Mouse (Mus musculus) adrenal gland, postnatal 36 days (tissue): ENCODE measurements around the gene Gm20388. TPM values are rescaled to one million over a fixed set of nuclear protein-coding genes. Genes with fewer than 3 reads are reported as not detected.

Experiments
- DNase-seq, 2 experiments: peaks; one replicate each; pipeline ENCODE4 v3.0.0; 2021; ENCODE audit warnings: mixed read lengths in 1 of 2
- total RNA-seq, 2 experiments: library from RNA; stranded (reverse); gene quantifications; 2 replicates each; pipeline ENCODE4 v1.2.3; 2021

The Gm20388 gene
- total RNA-seq, 2 experiments from 2014 or later: 2.4 to 7.4 TPM

- DNase-seq: no peak
Observed at GRCm38 (mm10) chr8:120261338-120262120, 350.9 kb downstream of the Gm20388 start.

- DNase-seq: no peak
Observed at GRCm38 (mm10) chr8:120263879-120264278, 353.2 kb downstream of the Gm20388 start.

- no peak for DNase-seq
Observed at GRCm38 (mm10) chr8:120264388-120264943, 353.8 kb downstream of the Gm20388 start.

- peak; percentile 75 to 76 for DNase-seq
Observed at GRCm38 (mm10) chr8:120264944-120265453, 354.4 kb downstream of the Gm20388 start.

- peak; percentile 76 to 84 for DNase-seq
Observed at GRCm38 (mm10) chr8:120265471-120265870, 354.8 kb downstream of the Gm20388 start.

- DNase-seq: no peak
Observed at GRCm38 (mm10) chr8:120268541-120268980, 357.9 kb downstream of the Gm20388 start.

- DNase-seq: peak; percentile 93
Observed at GRCm38 (mm10) chr8:120270449-120270848, 359.8 kb downstream of the Gm20388 start.

GRCm38 (mm10) chr8:120273430-120273829, 362.8 kb downstream of the Gm20388 start:
- peak; percentile 64 to 67 for DNase-seq

- peak; percentile 97 for DNase-seq
Observed at GRCm38 (mm10) chr8:120276051-120276890, 365.6 kb downstream of the Gm20388 start.

GRCm38 (mm10) chr8:120276891-120277426, 366.3 kb downstream of the Gm20388 start:
- DNase-seq: peak; percentile 52 to 64

- no peak for DNase-seq
Observed at GRCm38 (mm10) chr8:120278009-120278408, 367.4 kb downstream of the Gm20388 start.

GRCm38 (mm10) chr8:120279418-120279817, 368.8 kb downstream of the Gm20388 start:
- peak; percentile 47 to 60 for DNase-seq

- DNase-seq: peak; percentile 80 to 84
Observed at GRCm38 (mm10) chr8:120281487-120281886, 370.8 kb downstream of the Gm20388 start.

- peak in 1 of 2 experiments; percentile 36 for DNase-seq
Observed at GRCm38 (mm10) chr8:120282465-120282864, 371.8 kb downstream of the Gm20388 start.

GRCm38 (mm10) chr8:120284265-120284664, 373.6 kb downstream of the Gm20388 start:
- DNase-seq: no peak

- DNase-seq: peak in 1 of 2 experiments; percentile 44
Observed at GRCm38 (mm10) chr8:120285033-120285432, 374.4 kb downstream of the Gm20388 start.

GRCm38 (mm10) chr8:120285878-120286277, 375.2 kb downstream of the Gm20388 start:
- no peak for DNase-seq

- peak; percentile 70 to 77 for DNase-seq
Observed at GRCm38 (mm10) chr8:120288122-120288908, 377.7 kb downstream of the Gm20388 start.

- DNase-seq: no peak
Observed at GRCm38 (mm10) chr8:120289191-120289590, 378.6 kb downstream of the Gm20388 start.

- DNase-seq: peak; percentile 59 to 75
Observed at GRCm38 (mm10) chr8:120289698-120290181, 379.1 kb downstream of the Gm20388 start.

GRCm38 (mm10) chr8:120290614-120291013, 380.0 kb downstream of the Gm20388 start:
- DNase-seq: no peak
